Mouse (Mus musculus): ENCODE results near the gene Krt33a. TPM values are rescaled to one million over a fixed set of nuclear protein-coding genes. Genes with fewer than 3 reads are reported as not detected.
A peak's percentile ranks its signal among the peaks of the same experiment; 100 is the strongest.

The Krt33a gene
- polyA plus RNA-seq, 1 experiment from 2014 or later, result not detected

- H3K9ac ChIP-seq (ENCODE audit: low read length), result no peak overlapping the region
- 25% methylated on average over 4 of the region's 4 CpGs for WGBS
Observed at GRCm38 (mm10) chr11:99994384-99994661, 21.7 kb downstream of the Krt33a start.

DNA sequence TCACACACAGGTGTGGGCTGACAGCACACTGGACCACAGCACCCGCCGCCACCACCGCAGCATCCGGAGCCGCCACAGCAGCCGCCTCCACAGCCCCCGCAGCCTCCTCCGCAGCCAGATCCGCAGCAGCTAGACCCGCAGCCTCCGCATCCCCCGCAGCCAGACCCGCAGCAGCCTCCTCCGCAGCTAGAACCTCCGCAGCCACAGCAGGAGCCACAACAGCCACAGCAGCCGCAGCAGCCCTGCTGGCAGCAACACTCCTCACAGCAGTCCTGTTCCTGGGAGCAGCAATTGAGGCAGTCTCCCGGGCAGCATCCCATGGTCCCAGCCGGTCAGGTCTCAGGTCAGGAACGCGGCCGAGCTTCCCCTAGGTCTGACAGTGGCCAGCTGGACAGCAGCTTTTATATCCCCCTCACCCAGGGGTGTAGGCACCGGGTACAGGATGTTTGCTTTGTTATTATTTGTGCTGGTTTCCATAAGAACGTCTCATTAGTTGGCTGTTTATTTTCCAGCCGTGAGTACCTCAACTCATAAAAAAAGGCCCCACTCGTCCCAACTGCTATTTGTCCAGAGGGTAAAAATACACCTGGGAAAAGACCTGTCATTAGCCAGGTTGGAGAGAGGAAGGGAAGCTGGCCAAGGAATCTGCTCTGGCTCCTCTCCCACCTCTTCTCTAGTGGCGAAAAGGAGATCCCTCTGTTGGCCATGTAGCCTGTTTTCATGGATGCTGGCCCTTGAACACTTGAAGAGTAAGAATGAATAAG lies 22.2 kb downstream of the Krt33a start, which contains the start of gene Krtap17-1:
Gene Krtap17-1 (minus strand): TSS at position 375 of the 764 bp plus-strand sequence.
- no peak for DNase-seq (ENCODE audit: low spot score)
- WGBS, result 19% methylated on average over 26 of the region's 26 CpGs

More at GRCm38 (mm10) chr11:99994384-99994661, 21.7 kb downstream of the Krt33a start:
- ATAC-seq (replicated peaks; ENCODE audit: low FRiP score, low TSS enrichment, low read depth), result no peak
- Histone ChIP-seq H3K4me2 (ENCODE audit: low read length) (no peak overlapping the region), H3K27ac (ENCODE audit: low read depth) (no peak overlapping the region), H3K36me3 (ENCODE audit: control insufficient read depth, insufficient read depth, low read length) (no peaks in the 10 kb centered on the region), H3K4me1 (replicated peaks; ENCODE audit: control insufficient read depth, insufficient read depth, low read length) (peaks cover 3% of the 10 kb centered on the region; the same call in 1 of the 2 replicates), H3K4me3 (ENCODE audit: low read depth, low read length) (no peak overlapping the region), H3K27me3 (replicated peaks; ENCODE audit: control insufficient read depth, insufficient read depth, low read length) (0 out of 2 replicates have a peak, but pooled peaks cover 6% of the 10 kb centered on the region), H3K9me3 (ENCODE audit: control insufficient read depth, low read length) (no peaks in the 10 kb centered on the region)
- no peak for DNase-seq (ENCODE audit: low spot score)

GRCm38 (mm10) chr11:99990571-99990970 lies 25.4 kb downstream of the Krt33a start:
- ATAC-seq (replicated peaks; ENCODE audit: low FRiP score, low TSS enrichment, low read depth), result no peak
- no peak overlapping the region for H3K4me2 ChIP-seq (ENCODE audit: low read length)
- no peak overlapping the region for H3K27ac ChIP-seq (ENCODE audit: low read depth)
- no peaks in the 10 kb centered on the region for H3K9me3 ChIP-seq (ENCODE audit: control insufficient read depth, low read length)
- no peak overlapping the region for H3K9ac ChIP-seq (ENCODE audit: low read length)
- 81% methylated on average over 3 of the region's 3 CpGs for WGBS
- 0 out of 2 replicates have a peak, but pooled peaks cover 6% of the 10 kb centered on the region for H3K27me3 ChIP-seq (replicated peaks; ENCODE audit: control insufficient read depth, insufficient read depth, low read length)
- no peak for DNase-seq (ENCODE audit: low spot score)
- peaks cover 3% of the 10 kb centered on the region; the same call in 1 of the 2 replicates for H3K4me1 ChIP-seq (replicated peaks; ENCODE audit: control insufficient read depth, insufficient read depth, low read length)
- H3K36me3 ChIP-seq (ENCODE audit: control insufficient read depth, insufficient read depth, low read length), result no peaks in the 10 kb centered on the region
- no peak overlapping the region for H3K4me3 ChIP-seq (ENCODE audit: low read depth, low read length)

More for the DNA sequence above, 22.2 kb downstream of the Krt33a start, which contains the start of gene Krtap17-1:
- H3K27me3 ChIP-seq (replicated peaks; ENCODE audit: control insufficient read depth, insufficient read depth, low read length), result 0 out of 2 replicates have a peak, but pooled peaks cover 6% of the 10 kb centered on the region
- no peaks in the 10 kb centered on the region for H3K9me3 ChIP-seq (ENCODE audit: control insufficient read depth, low read length)
- ATAC-seq (replicated peaks; ENCODE audit: low FRiP score, low TSS enrichment, low read depth), result no peak
- H3K4me1 ChIP-seq (replicated peaks; ENCODE audit: control insufficient read depth, insufficient read depth, low read length), result peaks cover 3% of the 10 kb centered on the region; the same call in 1 of the 2 replicates
- no peaks in the 10 kb centered on the region for H3K36me3 ChIP-seq (ENCODE audit: control insufficient read depth, insufficient read depth, low read length)
- H3K4me3 ChIP-seq (ENCODE audit: low read depth, low read length), result no peak within 1 kb of the TSS
- no peak within 1 kb of the TSS for H3K27ac ChIP-seq (ENCODE audit: low read depth)
- H3K4me2 ChIP-seq (ENCODE audit: low read length), result peak within 1 kb of the TSS; percentile 1; the same call in 1 of the 2 replicates
- no peak within 1 kb of the TSS for H3K9ac ChIP-seq (ENCODE audit: low read length)

DNA sequence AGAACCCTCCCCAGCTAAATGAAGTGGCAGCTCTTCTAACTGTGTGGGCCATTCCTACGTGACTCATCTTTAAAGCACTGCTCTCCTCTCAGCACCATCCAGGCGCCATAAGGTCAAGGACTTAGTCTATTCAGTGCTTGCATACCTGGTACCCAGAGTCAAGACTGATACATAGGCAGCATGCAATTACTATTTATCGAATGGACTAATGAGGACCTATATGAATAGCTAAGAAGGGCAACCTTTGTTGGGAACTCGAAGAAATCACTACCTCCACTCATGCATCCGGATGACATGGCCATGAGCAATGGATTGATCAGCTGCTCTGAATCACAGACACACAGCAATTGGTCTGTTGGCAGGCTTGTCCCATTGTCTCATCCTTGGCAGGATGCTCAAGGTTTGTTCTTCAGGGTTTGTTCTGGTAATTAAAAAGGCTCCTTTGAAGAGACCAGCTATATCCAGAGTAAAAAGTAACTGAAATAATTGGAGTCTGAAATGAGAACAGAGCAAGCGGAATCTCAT lies 26.1 kb downstream of the Krt33a start:
- Histone ChIP-seq H3K4me1 (replicated peaks; ENCODE audit: control insufficient read depth, insufficient read depth, low read length) (peaks cover 3% of the 10 kb centered on the region; the same call in 1 of the 2 replicates), H3K9me3 (ENCODE audit: control insufficient read depth, low read length) (no peaks in the 10 kb centered on the region), H3K9ac (ENCODE audit: low read length) (no peak overlapping the region), H3K4me3 (ENCODE audit: low read depth, low read length) (no peak overlapping the region), H3K27me3 (replicated peaks; ENCODE audit: control insufficient read depth, insufficient read depth, low read length) (0 out of 2 replicates have a peak, but pooled peaks cover 6% of the 10 kb centered on the region), H3K27ac (ENCODE audit: low read depth) (no peak overlapping the region), H3K4me2 (ENCODE audit: low read length) (no peak overlapping the region), H3K36me3 (ENCODE audit: control insufficient read depth, insufficient read depth, low read length) (no peaks in the 10 kb centered on the region)
- 84% methylated on average over 6 of the region's 6 CpGs for WGBS
- DNase-seq (ENCODE audit: low spot score), result no peak
- ATAC-seq (replicated peaks; ENCODE audit: low FRiP score, low TSS enrichment, low read depth), result no peak

DNA sequence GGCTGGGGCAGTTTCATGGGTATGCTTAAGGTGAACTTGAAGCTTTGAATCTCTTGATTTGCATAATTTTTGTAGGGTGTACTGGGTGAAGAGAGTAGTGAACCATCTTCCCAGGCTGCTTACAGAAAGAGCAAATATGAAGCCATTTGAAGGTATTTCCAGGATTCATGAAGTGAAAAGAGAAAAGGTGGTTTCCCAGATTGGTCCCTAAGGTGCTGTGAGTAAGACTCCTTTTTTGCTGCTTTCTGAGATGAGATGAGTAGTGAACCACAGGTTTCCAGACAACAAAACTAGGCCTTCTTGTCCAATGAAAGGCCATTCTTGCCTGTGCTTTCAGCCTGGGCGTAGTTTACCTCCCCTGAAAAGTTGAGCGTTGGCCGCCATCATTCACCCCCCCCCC lies 27.5 kb downstream of the Krt33a start:
- Histone ChIP-seq H3K27me3 (replicated peaks; ENCODE audit: control insufficient read depth, insufficient read depth, low read length) (no peaks in the 10 kb centered on the region), H3K9me3 (ENCODE audit: control insufficient read depth, low read length) (no peaks in the 10 kb centered on the region), H3K4me2 (ENCODE audit: low read length) (no peak overlapping the region), H3K36me3 (ENCODE audit: control insufficient read depth, insufficient read depth, low read length) (no peaks in the 10 kb centered on the region), H3K9ac (ENCODE audit: low read length) (no peak overlapping the region), H3K27ac (ENCODE audit: low read depth) (no peak overlapping the region), H3K4me1 (replicated peaks; ENCODE audit: control insufficient read depth, insufficient read depth, low read length) (no peaks in the 10 kb centered on the region), H3K4me3 (ENCODE audit: low read depth, low read length) (no peak overlapping the region)
- DNase-seq (ENCODE audit: low spot score) (no peak), ATAC-seq (replicated peaks; ENCODE audit: low FRiP score, low TSS enrichment, low read depth) (no peak)
- 87% methylated on average over 3 of the region's 3 CpGs for WGBS

GRCm38 (mm10) chr11:99986180-99986647 lies 29.8 kb downstream of the Krt33a start, which contains the start of gene Krtap16-1:
TSS of gene Krtap16-1 (minus strand) at chr11:99986597.
- no peaks in the 10 kb centered on the region for H3K4me1 ChIP-seq (replicated peaks; ENCODE audit: control insufficient read depth, insufficient read depth, low read length)
- H3K9me3 ChIP-seq (ENCODE audit: control insufficient read depth, low read length), result no peaks in the 10 kb centered on the region
- ATAC-seq (replicated peaks; ENCODE audit: low FRiP score, low TSS enrichment, low read depth), result no peak
- no peak within 1 kb of the TSS for H3K4me2 ChIP-seq (ENCODE audit: low read length)
- no peaks in the 10 kb centered on the region for H3K36me3 ChIP-seq (ENCODE audit: control insufficient read depth, insufficient read depth, low read length)
- DNase-seq (ENCODE audit: low spot score), result no peak
- no peak within 1 kb of the TSS for H3K9ac ChIP-seq (ENCODE audit: low read length)
- H3K27ac ChIP-seq (ENCODE audit: low read depth), result no peak within 1 kb of the TSS
- 84% methylated on average over 8 of the region's 8 CpGs for WGBS
- H3K4me3 ChIP-seq (ENCODE audit: low read depth, low read length), result no peak within 1 kb of the TSS
- H3K27me3 ChIP-seq (replicated peaks; ENCODE audit: control insufficient read depth, insufficient read depth, low read length), result no peaks in the 10 kb centered on the region

DNA sequence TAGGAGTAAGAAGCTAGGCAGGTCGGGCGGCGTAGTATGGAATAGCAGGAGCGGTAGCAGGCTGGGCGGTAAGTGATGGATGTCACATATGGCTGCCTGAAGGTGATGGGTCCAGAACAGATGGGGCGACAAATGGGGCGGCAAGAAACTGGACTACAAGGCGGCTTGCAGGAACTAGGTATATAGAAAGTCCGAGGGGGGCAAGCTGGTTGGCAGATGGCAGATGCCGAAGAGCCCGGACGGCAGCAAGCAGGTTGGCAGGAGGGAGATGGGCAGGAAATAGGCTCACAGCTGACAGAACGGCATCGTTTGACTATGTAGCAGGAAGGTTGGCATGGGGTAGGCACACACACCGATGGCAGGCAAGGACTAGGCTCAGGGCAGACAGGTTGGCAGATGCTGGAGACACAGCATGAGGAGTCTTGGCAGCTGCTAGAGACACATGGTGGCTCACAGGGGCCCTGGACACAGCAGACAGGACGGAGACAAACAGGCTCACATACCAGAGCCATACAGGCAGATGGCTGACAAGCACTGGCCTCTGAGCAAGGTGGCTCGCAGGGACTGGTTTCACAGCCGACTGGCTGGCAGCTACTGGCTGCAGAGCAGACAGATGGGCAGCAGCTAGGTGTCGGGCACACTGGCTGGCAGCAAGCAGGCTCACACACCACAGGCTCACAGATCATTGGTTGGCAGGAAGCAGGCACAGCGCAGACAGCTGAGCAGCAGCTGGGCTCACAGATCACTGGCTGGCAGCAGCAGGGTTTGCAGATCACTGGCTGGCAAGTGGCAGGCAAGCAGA lies 30.5 kb downstream of the Krt33a start:
- DNase-seq (ENCODE audit: low spot score), result no peak
- H3K9ac ChIP-seq (ENCODE audit: low read length), result no peak overlapping the region
- WGBS, result 81% methylated on average over 20 of the region's 20 CpGs
- no peak overlapping the region for H3K27ac ChIP-seq (ENCODE audit: low read depth)
- H3K4me1 ChIP-seq (replicated peaks; ENCODE audit: control insufficient read depth, insufficient read depth, low read length), result no peaks in the 10 kb centered on the region
- no peak overlapping the region for H3K4me2 ChIP-seq (ENCODE audit: low read length)
- H3K36me3 ChIP-seq (ENCODE audit: control insufficient read depth, insufficient read depth, low read length), result no peaks in the 10 kb centered on the region
- no peak for ATAC-seq (replicated peaks; ENCODE audit: low FRiP score, low TSS enrichment, low read depth)
- H3K27me3 ChIP-seq (replicated peaks; ENCODE audit: control insufficient read depth, insufficient read depth, low read length), result no peaks in the 10 kb centered on the region
- no peak overlapping the region for H3K4me3 ChIP-seq (ENCODE audit: low read depth, low read length)
- no peaks in the 10 kb centered on the region for H3K9me3 ChIP-seq (ENCODE audit: control insufficient read depth, low read length)

GRCm38 (mm10) chr11:99983442-99983841 lies 32.6 kb downstream of the Krt33a start:
- WGBS, result 98% methylated on average over 1 of the region's 1 CpGs
- no peaks in the 10 kb centered on the region for H3K27me3 ChIP-seq (replicated peaks; ENCODE audit: control insufficient read depth, insufficient read depth, low read length)
- no peak overlapping the region for H3K4me3 ChIP-seq (ENCODE audit: low read depth, low read length)
- H3K9ac ChIP-seq (ENCODE audit: low read length), result no peak overlapping the region
- H3K36me3 ChIP-seq (ENCODE audit: control insufficient read depth, insufficient read depth, low read length), result no peaks in the 10 kb centered on the region
- no peaks in the 10 kb centered on the region for H3K9me3 ChIP-seq (ENCODE audit: control insufficient read depth, low read length)
- no peak for DNase-seq (ENCODE audit: low spot score)
- no peak overlapping the region for H3K27ac ChIP-seq (ENCODE audit: low read depth)
- H3K4me1 ChIP-seq (replicated peaks; ENCODE audit: control insufficient read depth, insufficient read depth, low read length), result no peaks in the 10 kb centered on the region
- no peak overlapping the region for H3K4me2 ChIP-seq (ENCODE audit: low read length)
- no peak for ATAC-seq (replicated peaks; ENCODE audit: low FRiP score, low TSS enrichment, low read depth)

Measured in intestine, embryonic 14.5 days (tissue).